Mouse (Mus musculus) stomach, postnatal 0 days (tissue): Measurements from ENCODE around the gene Fyn.

Experiments used
- CTCF ChIP-seq: IDR thresholded peaks from 2 replicates; pipeline ENCODE4 v1.5.1; 2016; ENCODE audit warnings: antibody characterized with exemption, low read depth, mild to moderate bottlenecking, moderate library complexity
- EP300 ChIP-seq: optimal IDR thresholded peaks from 2 replicates; pipeline ENCODE3; 2016; ENCODE audit warnings: antibody characterized with exemption

GRCm38 (mm10) chr10:39385259-39385658 lies 16.6 kb downstream of the Fyn start:
- TF ChIP-seq EP300 (no peak), CTCF (no peak)
